Mouse (Mus musculus) hindbrain, embryonic 12.5 days (tissue): Measurements from ENCODE around the gene Ppcs. TPM values are rescaled to one million over a fixed set of nuclear protein-coding genes. Genes with fewer than 3 reads are reported as not detected.

Experiments used
- polyA plus RNA-seq: library from polyadenylated mRNA; unstranded; fragments of >200 nt; fragmentation: Nextera tagmentation; extraction: Ambion mirVana; gene quantifications from 2 replicates; pipeline ENCODE4 v1.2.1, GENCODE M21; 2016

Ppcs gene
- polyA plus RNA-seq, 1 experiment from 2014 or later = 24.5 TPM

Other genes with a start within 250 kb of the Ppcs start
- 7.3 and 9.7 TPM in 2 replicates for gene Zfp691, start 248.2 kb downstream of the Ppcs start, polyA plus RNA-seq
- gene Ermap, start 232.4 kb downstream of the Ppcs start, polyA plus RNA-seq = 7.4 and 7.9 TPM in 2 replicates
- 193 and 195 TPM in 2 replicates for gene Svbp, start 227.1 kb downstream of the Ppcs start, polyA plus RNA-seq
- gene Tmem269, start 204.2 kb downstream of the Ppcs start, polyA plus RNA-seq = 0.28 TPM in 1 of 2 replicates, not detected in the other
- 36.3 and 38.7 TPM in 2 replicates for gene AU022252, start 189.7 kb downstream of the Ppcs start, polyA plus RNA-seq
- gene P3h1, start 189.5 kb downstream of the Ppcs start, polyA plus RNA-seq = 23.0 and 24.5 TPM in 2 replicates
- 0.43 and 0.63 TPM in 2 replicates for gene Cldn19, start 167.0 kb downstream of the Ppcs start, polyA plus RNA-seq
- gene Ybx1, start 127.8 kb downstream of the Ppcs start, polyA plus RNA-seq = 1,173 and 1,272 TPM in 2 replicates
- gene Ppih, start 101.9 kb downstream of the Ppcs start, polyA plus RNA-seq = 78.4 and 87.1 TPM in 2 replicates
- gene Ccdc30, start 6.9 kb downstream of the Ppcs start, polyA plus RNA-seq = 15.7 and 16.2 TPM in 2 replicates
- gene Zmynd12, start 394 bp upstream of the Ppcs start, polyA plus RNA-seq = 0.23 and 0.55 TPM in 2 replicates
- gene Rimkla, start 70.2 kb upstream of the Ppcs start, polyA plus RNA-seq = 10.6 and 11.1 TPM in 2 replicates
- 27.3 and 29.0 TPM in 2 replicates for gene Foxj3, start 114.6 kb upstream of the Ppcs start, polyA plus RNA-seq
- 4.5 and 4.8 TPM in 2 replicates for gene Frg2f1, start 117.1 kb upstream of the Ppcs start, polyA plus RNA-seq
- gene Guca2a, start 215.3 kb upstream of the Ppcs start, polyA plus RNA-seq = not detected in 2 replicates
- not detected in 2 replicates for gene Guca2b, start 236.5 kb upstream of the Ppcs start, polyA plus RNA-seq